22 mouse cellular contexts compared by ENCODE assay signal in genomic region chr16:34252670-34253069, GRCm38 (mm10).
DNase-seq lines count a peak whose midpoint lies in the region; ATAC-seq and TF ChIP-seq lines count a peak whose summit lies in the region.
"Had no signal": no experiment of that assay in that cellular context is flagged by ENCODE, and none has a peak within 500 bp of the region (broad histone marks: within the 10 kb centered on the region; RNA-seq: fewer than 3 reads in every experiment).

No protein-coding gene starts in this region.

- no peaks in the 10 kb centered on the region for H3K9me3 ChIP-seq in midbrain, embryonic 15.5 days
- no peaks in the 10 kb centered on the region for H3K9me3 ChIP-seq in midbrain, postnatal 0 days (ENCODE audit: low read length)
- H3K9me3 ChIP-seq: embryonic facial prominence, embryonic 13.5 days; forebrain, embryonic 12.5 days; forebrain, embryonic 15.5 days; hindbrain, embryonic 12.5 days; hindbrain, embryonic 15.5 days had no signal

- no peak for TF ChIP-seq POLR2A in olfactory bulb, adult 2 months (IDR thresholded peaks at IDR 0.05; ENCODE audit: insufficient read depth, low read depth, low read length)

- no peaks in the 10 kb centered on the region for H3K27me3 ChIP-seq in midbrain, embryonic 15.5 days (replicated peaks)
- H3K27me3 ChIP-seq in midbrain, postnatal 0 days (ENCODE audit: insufficient read depth, low read length), result no peaks in the 10 kb centered on the region
- H3K27me3 ChIP-seq: embryonic facial prominence, embryonic 13.5 days; forebrain, embryonic 12.5 days; forebrain, embryonic 15.5 days; hindbrain, embryonic 12.5 days; hindbrain, embryonic 15.5 days had no signal

- H3K27ac ChIP-seq in left cerebral cortex, adult 2 months, result peak overlapping the region; percentile 74
- H3K27ac ChIP-seq in midbrain, embryonic 15.5 days, result peak overlapping the region; percentile 71; the same call in 1 of the 2 replicates
- H3K27ac ChIP-seq in midbrain, postnatal 0 days (ENCODE audit: low read depth, low read length), result no peak overlapping the region
- H3K27ac ChIP-seq in olfactory bulb, adult 2 months (ENCODE audit: insufficient read depth, low read depth, low read length), result 0 out of 2 replicates have a peak overlapping the region, but pooled peaks have one; percentile 7
- H3K27ac ChIP-seq: embryonic facial prominence, embryonic 13.5 days; forebrain, embryonic 12.5 days; forebrain, embryonic 15.5 days; gastrocnemius, adult 2 months; hindbrain, embryonic 12.5 days; hindbrain, embryonic 15.5 days had no signal

- H3K9ac ChIP-seq in midbrain, embryonic 15.5 days, result no peak overlapping the region
- no peak overlapping the region for H3K9ac ChIP-seq in midbrain, postnatal 0 days (replicated peaks; ENCODE audit: low read length, poor library complexity, severe bottlenecking)
- H3K9ac ChIP-seq: embryonic facial prominence, embryonic 13.5 days; forebrain, embryonic 12.5 days; forebrain, embryonic 15.5 days; hindbrain, embryonic 12.5 days; hindbrain, embryonic 15.5 days had no signal

- H3K36me3 ChIP-seq in midbrain, embryonic 15.5 days (replicated peaks), result peaks cover 6% of the 10 kb centered on the region; the same call in 1 of the 2 replicates
- peaks cover 18% of the 10 kb centered on the region for H3K36me3 ChIP-seq in midbrain, postnatal 0 days (ENCODE audit: insufficient read depth, low read length)
- H3K36me3 ChIP-seq: hindbrain, embryonic 15.5 days had no signal

- intact Hi-C loops in left cerebral cortex, adult 2 months (cut with DNase I), result no loop called here

- H3K4me1 ChIP-seq in midbrain, embryonic 15.5 days, result peaks cover 35% of the 10 kb centered on the region
- no peaks in the 10 kb centered on the region for H3K4me1 ChIP-seq in midbrain, postnatal 0 days (ENCODE audit: insufficient read depth, low read length)
- peaks cover 20% of the 10 kb centered on the region for H3K4me1 ChIP-seq in olfactory bulb, adult 2 months (ENCODE audit: control insufficient read depth, insufficient read depth, low read length)
- H3K4me1 ChIP-seq: embryonic facial prominence, embryonic 13.5 days had no signal

- no peak overlapping the region for H3K4me2 ChIP-seq in midbrain, embryonic 15.5 days
- no peak overlapping the region for H3K4me2 ChIP-seq in midbrain, postnatal 0 days (ENCODE audit: low read depth, low read length, poor library complexity, severe bottlenecking)
- H3K4me2 ChIP-seq: embryonic facial prominence, embryonic 13.5 days; forebrain, embryonic 12.5 days; forebrain, embryonic 15.5 days; heart, embryonic 11.5 days; hindbrain, embryonic 12.5 days; hindbrain, embryonic 15.5 days had no signal

- no peak for DNase-seq in left cerebral cortex, adult 2 months (ENCODE audit: extremely low spot score in 1 of 2, low spot score in 2 of 2)
- DNase-seq in left cerebral cortex, adult 8-10 months (ENCODE audit: low spot score in 2 of 2), result no peak
- DNase-seq in midbrain, postnatal 0 days (ENCODE audit: low spot score), result no peak
- no peak for DNase-seq in cerebellum, adult 18-20 months
- DNase-seq: adrenal gland, adult 2 months; adrenal gland, postnatal 14 days; cerebellum, adult 11-12 months; cerebellum, adult 9-10 months; cerebellum, postnatal 14 days; gastrocnemius, adult 2 months; gastrocnemius, postnatal 14 days; heart, adult 11 months had no signal

- TF ChIP-seq CTCF in left cerebral cortex, adult 2 months (IDR thresholded peaks at IDR 0.05), result no peak
- TF ChIP-seq CTCF in midbrain, postnatal 0 days (IDR thresholded peaks at IDR 0.05), result no peak
- TF ChIP-seq CTCF in olfactory bulb, adult 2 months (IDR thresholded peaks at IDR 0.05; ENCODE audit: insufficient read depth, low read depth, low read length), result no peak

- ATAC-seq in midbrain, embryonic 15.5 days (replicated peaks), result no peak
- no peak for ATAC-seq in midbrain, postnatal 0 days (ENCODE audit: low FRiP score)
- ATAC-seq: CD4-positive, CD25-positive, alpha-beta regulatory T cell, adult 4 months; forebrain, embryonic 15.5 days had no signal

- 92% methylated on average over 3 of the region's 3 CpGs for WGBS in midbrain, embryonic 15.5 days
- WGBS in midbrain, postnatal 0 days, result 93% methylated on average over 3 of the region's 3 CpGs
- WGBS in olfactory bulb, adult 2 months, result 60% methylated on average over 3 of the region's 3 CpGs

- peak overlapping the region; percentile 11; the same call in 1 of the 2 replicates for H3K4me3 ChIP-seq in left cerebral cortex, adult 2 months
- no peak overlapping the region for H3K4me3 ChIP-seq in midbrain, embryonic 15.5 days
- H3K4me3 ChIP-seq in midbrain, postnatal 0 days (ENCODE audit: low read depth, low read length), result no peak overlapping the region
- H3K4me3 ChIP-seq in olfactory bulb, adult 2 months (ENCODE audit: insufficient read depth, low read depth, low read length), result no peak overlapping the region
- H3K4me3 ChIP-seq: embryonic facial prominence, embryonic 13.5 days; erythroblast, embryonic 14.5 days; forebrain, embryonic 12.5 days; forebrain, embryonic 15.5 days; gastrocnemius, adult 2 months; hindbrain, embryonic 12.5 days; hindbrain, embryonic 15.5 days had no signal
